Mouse (Mus musculus): ENCODE data around the gene Kcnj12.

Gene Kcnj12

DNA sequence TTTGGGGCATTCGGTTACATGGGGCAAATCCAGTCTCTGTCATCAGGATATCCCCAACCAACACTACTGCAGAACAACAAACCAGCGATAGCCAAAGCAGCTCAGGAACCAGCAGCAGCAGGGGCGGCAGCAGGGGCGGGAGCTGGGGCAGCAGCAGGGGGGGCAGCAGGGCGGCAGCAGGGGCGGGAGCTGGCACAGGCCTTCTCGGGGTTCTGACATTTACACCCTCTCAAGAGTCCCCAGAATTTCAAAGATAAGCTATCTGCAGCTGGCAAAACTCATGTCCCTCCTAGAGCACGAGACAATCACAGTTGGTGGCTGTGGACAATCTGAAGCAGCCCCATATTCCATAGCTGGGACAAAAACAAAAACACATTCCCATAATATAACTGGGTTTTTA lies 28.8 kb downstream of the Kcnj12 start:
- in situ Hi-C loops (cut with MboI, MseI) = no loop called here

DNA sequence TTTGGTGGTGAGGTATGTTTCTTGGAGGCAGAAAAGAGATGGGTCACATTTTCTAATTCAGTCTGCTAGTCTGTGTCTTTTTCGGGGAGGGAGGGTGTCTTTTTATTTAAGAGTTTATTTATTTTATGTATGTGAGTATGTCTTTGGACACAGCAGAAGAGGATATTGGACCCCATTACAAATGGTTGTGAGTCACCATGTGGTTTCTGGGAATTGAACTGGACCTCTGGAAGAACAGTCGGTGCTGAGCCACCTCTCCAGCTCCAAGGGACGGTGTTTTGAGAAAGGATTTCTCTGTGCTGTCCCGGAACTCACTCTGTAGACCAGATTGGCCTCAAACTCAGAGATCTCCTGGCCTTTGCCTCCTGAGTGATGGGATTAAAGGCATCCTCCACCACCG lies 34.5 kb downstream of the Kcnj12 start:
- in situ Hi-C loops (cut with MboI, MseI) = no loop called here

- in situ Hi-C loops (cut with MboI, MseI) = no loop called here
Measured at GRCm38 (mm10) chr11:61059691-61060457, 37.5 kb downstream of the Kcnj12 start.

DNA sequence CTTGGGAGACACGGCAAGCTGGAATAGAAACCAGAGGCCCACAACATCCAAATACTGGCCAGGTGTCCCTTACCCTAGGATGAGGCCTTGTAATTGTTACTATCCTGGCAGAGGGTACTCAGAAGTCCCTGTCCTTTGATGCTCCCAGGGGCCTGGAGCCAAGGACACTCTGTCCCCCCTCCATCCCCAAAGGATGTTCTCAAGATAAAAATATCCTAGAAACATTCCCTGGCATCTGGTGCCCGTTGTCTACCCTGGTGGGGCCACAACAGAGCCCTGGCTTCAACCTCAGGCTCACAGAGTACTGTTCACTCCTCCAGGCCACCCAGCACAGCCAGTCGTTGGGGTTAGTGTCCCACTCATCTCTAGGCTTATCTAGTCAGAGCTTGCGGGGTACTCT lies 38.3 kb downstream of the Kcnj12 start:
- in situ Hi-C loops (cut with MboI, MseI) = no loop called here

- in situ Hi-C loops (cut with MboI, MseI) = no loop called here
Measured at GRCm38 (mm10) chr11:61062548-61063461, 40.4 kb downstream of the Kcnj12 start.

DNA sequence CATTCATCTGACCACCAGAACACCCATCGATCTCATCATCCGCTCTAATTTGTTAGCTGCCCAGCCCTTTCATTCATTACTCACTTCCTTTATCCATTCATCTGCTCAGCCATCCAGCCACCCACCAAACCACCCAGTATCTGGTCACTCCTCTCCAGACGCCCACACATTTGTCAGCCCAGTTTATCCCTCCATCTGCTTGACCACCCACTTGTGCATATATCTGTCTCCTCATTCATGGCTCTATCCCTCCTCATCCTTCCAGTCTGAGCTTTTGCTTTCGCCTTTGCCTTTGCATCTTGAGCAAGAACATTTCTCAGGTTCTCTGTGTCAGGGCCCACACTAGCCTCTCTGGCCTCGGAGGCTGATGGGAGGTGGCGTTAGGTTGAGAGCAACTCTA lies 41.1 kb downstream of the Kcnj12 start:
- in situ Hi-C loops (cut with MboI, MseI) = no loop called here

GRCm38 (mm10) chr11:61065620-61066019 lies 43.3 kb downstream of the Kcnj12 start:
- in situ Hi-C loops (cut with MboI, MseI) = no loop called here

DNA sequence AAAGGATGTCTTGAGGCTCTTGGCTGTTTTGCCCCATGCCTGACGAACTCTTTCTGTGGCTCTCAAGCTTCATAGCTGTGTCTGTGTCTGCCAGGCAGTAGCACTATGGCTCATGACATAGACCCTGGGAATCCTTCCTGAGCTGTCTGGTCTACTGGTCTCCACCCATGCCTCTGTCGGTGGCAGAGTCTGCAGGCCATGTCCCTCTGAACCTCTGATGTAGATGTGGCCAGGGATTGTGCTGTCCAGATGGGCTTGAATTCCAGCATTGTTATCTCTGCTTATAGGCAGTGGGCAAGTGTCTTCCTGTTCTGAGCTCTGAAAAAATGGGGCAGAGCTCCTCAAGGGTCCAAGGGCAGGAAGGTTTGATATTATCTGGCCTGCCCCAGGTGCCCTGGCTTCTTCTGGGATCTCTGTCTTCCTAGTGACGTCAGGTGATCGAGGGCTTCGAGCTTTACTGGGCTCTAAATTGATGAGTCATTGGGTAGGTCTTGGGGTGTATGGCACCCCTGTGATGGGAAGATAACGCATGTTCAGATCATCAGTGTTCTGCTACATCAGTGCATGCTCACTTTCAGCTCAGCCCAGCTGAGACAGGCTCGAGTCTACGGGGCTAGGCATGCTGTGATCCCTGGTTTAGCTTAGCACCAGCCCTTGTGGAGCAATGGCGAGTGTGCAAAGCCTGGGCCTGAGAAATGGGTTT lies 44.9 kb downstream of the Kcnj12 start:
- in situ Hi-C loops (cut with MboI, MseI) = no loop called here

- in situ Hi-C loops (cut with MboI, MseI) = no loop called here
Measured at GRCm38 (mm10) chr11:61068866-61069265, 46.5 kb downstream of the Kcnj12 start.

GRCm38 (mm10) chr11:61069645-61070044 lies 47.3 kb downstream of the Kcnj12 start:
- in situ Hi-C loops (cut with MboI, MseI) = no loop called here

GRCm38 (mm10) chr11:61074646-61075317 lies 52.4 kb downstream of the Kcnj12 start:
- in situ Hi-C loops (cut with MboI, MseI) = no loop called here

DNA sequence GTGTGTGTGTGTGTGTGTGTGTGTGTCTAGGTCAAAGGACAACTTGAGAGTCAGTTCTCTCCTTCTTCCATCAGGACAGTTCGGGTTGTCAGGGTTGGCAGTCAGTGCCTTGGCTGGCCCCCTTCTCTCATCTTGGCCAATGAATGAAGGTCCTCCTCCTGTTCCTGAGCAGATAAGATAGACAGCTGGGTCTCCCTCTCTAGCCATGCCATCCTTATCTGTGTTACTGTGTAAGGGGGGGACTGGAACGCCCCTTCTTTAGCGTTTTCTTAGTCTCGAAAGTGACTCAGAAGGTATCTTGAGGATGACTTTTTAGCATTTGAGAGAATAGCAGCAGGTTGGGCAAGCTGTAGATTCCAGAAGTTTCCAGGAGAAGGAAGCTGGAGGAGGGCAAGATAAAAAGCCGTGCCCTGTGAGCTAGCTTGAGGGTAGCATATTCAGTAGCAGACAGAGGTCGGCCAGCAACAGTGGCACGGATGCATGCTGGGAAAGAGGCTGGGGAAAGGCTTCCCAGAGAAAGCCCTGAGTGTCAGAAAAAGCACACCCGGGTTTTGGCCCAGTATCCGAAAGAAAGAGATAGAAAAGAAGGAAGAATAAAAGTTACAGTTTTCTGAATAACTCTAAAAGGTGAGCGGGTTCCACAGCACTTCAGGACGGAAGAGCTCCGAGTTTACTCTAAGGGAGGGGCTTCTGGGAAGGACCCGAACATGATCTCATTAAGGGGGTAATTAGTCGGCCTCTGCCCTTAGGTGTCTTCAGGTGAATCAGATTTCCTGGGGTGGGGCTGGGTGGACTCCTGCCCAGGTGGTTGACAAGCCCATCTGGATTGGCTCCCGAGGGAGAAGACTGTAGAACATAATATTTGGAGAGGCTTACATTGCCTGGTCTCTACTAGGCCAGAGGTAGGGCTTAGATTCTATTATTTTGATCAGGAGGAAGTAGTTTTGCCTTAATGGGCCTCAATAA lies 53.3 kb downstream of the Kcnj12 start:
- in situ Hi-C loops (cut with MboI, MseI) = no loop called here

GRCm38 (mm10) chr11:61081624-61082023 lies 59.3 kb downstream of the Kcnj12 start:
- in situ Hi-C loops (cut with MboI, MseI) = no loop called here

- in situ Hi-C loops (cut with MboI, MseI) = no loop called here
Measured at GRCm38 (mm10) chr11:61090195-61090594, 67.8 kb downstream of the Kcnj12 start.

DNA sequence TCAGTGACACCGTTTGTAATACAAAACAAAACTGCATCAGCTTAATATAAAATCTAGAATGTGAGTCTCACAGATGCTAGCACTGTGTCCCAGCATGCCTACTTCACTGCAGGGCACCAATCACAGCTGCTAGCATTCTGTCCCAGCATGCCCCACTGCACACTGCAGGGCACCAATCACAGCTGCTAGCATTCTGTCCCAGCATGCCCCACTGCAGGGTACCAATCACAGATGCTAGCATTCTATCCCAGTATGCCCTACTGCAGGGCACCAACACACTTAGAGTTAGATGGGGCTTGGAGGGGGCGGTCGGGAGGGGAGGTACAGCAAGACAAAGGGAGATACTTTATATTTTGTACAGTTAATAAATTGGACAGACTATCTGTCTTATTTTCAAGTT lies 68.8 kb downstream of the Kcnj12 start:
- in situ Hi-C loops (cut with MboI, MseI) = no loop called here

DNA sequence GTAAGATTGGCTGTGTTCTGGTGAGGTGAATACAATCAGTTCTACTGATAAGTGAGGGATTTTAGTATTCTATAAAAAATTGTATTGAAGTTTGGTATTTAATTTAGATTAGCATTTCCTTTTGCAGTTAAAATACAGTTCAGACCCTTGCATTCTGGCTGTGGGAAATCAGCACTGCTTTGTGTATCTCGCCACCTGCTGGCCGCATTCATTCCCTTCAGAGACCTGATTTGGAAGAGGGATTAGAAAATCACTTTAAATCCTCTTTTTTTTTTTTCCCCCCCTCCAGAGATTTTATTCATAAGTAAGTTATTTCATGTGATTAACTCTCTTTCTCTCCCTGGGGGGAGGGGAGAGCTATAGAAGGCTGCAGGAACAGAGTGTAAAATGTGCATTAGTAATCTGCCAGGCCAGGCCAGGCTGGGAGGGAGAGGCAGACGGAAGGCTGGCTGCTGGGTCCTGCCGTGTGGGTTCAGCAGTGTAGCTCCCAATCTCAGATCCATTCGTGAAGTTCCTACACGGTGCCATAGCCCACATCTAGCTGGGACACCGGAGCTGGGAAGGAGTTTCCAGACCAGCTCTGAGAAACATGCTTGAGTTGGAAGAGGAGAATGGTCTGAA lies 69.4 kb downstream of the Kcnj12 start:
- in situ Hi-C loops (cut with MboI, MseI) = no loop called here

DNA sequence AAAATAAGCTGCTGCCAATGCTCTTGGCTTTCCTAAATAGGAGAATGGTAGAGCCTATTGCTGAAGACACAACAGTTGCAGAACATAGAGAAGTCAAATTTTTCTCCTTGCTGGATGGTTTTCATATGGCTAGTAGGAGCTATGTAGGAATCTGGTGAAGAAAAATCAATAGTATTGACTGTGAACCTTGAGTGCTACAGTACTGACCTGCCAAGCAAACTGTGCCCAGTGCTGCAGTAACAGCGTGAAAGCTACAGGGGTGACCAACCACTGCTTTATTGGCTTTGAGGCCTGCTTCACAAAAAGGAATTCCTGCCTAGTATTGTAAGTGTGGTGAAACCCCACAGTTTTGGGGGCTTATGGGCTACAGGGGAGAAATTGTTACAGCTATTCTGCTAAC lies 75.7 kb downstream of the Kcnj12 start:
- in situ Hi-C loops (cut with MboI, MseI) = no loop called here

DNA sequence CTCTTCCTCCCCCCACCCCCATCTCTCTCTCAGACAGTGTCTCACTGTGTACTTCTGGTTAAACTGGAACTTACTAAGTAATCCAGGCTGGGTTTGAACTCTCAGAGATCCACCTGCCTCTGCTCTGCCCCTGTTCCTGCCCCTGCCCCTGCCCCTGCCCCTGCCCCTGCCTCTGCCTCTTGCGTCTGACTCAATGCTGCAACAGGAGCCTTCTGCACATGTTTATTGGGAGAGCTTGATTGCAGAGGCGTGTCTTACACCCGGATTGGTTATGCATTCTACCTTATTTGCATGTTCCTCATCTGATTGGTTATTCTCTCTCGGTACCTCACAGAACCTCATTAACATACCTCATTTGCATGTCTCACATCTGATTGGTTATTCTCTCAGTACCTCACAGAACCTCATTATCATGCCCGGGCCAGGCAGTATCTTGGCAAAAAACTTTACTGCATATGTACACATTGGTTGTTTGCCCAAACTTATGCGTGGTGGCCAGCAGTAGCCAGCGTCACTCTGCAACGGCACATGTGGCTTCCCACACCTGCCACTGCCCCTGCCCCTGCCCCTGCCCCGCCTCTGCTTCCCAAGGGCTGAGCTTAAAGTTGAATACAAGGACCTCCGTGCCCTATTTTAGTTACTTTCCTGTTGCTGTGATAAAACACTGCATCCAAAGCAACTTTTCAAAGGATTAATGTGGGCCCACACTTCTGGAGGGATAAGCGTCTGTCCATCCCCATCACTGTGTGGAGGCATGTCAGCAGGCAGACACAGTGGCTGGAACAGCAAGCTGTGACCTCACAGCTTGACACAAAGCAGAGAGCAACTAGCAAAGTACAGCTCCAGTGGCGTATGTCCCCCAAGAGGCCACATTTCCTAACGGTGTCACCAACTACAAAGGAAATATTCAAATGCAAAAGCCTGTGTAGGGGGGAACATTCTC lies 80.3 kb downstream of the Kcnj12 start:
- in situ Hi-C loops (cut with MboI, MseI) = no loop called here

Data from T-helper 1 cell (primary cell).